Mouse (Mus musculus): ENCODE measurements around the gene Nfyb.

Gene Nfyb

DNA sequence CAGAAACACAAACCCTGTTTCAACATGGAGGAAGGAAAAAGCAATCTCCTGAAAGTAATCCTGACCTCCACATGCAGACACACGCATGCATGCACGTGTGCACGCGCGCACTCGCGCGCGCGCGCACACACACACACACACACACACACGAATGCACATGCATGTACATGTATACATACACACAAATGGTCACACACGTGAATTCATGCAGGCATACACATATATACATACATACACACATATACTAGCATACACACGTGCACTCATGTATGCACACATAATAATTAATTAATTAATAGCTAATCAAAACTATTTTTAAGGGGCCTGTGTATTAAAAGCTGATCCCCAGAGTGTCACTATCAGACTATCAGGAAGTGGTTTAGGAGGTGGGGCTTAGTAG is 15.9 kb upstream of the Nfyb start:
- in situ Hi-C loops (cut with MboI, MseI), result loop anchor here (10.0 kb wide), 1 partner anchor 1525 kb away; no protein-coding TSS in a partner anchor

DNA sequence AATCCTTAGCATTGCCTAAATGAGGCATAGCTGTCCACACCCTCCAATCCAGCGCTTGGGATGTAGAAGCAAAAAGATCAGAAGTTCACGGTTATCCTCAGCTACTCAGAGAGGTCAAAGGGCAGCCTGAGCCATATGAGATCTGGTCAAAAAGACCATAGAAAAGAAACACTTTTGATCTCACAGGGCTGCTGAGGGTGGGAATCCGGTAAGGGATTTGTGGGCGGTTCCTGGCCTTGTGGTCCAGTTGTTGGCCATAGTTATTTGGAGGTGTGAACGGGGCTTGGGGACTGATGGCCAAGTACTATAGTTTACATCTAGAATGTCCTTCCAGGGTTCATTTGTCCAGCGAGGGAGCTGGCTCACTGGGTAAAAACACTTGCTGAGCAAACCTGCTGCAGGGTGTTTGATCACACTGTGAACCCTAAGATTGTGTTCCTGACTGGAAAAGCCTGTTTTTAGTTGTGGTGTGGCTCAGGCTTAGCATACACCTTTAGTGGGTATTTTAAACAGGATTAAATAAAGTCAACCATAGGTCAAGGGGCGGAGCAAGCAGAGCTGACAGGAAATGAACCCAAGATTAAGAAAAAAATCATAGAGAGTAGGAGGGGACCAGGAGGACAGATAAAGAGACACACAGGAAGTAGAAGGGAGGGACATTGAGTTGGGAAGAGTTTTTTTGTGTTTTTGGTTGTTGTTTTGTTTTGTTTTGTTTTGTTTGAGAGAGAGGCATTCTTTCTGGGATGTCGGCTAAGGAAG is 15.0 kb upstream of the Nfyb start:
- in situ Hi-C loops (cut with MboI, MseI), result loop anchor here (10.0 kb wide), 1 partner anchor 1526 kb away; no protein-coding TSS in a partner anchor

DNA sequence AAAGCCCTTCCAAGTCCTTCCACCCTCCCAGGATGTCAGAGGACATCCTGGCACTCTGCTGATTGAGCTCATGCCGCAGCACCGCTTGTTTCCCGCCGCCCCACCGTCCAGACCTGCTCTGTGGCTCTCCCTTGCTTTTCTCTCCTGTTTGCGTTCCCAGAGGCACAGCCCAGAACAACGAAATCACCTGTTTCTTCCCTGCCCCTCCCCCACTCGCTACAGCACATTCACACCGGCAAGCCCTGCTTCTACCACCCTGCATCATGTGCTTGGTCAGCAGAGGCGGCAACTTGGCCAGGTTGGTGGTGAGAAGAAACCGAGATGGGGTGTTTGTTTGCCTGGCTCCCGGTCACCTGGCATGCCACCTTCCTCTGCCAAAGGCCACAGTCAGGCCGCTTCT is 13.9 kb upstream of the Nfyb start:
- in situ Hi-C loops (cut with MboI, MseI), result loop anchor here (10.0 kb wide), 1 partner anchor 1527 kb away; no protein-coding TSS in a partner anchor

DNA sequence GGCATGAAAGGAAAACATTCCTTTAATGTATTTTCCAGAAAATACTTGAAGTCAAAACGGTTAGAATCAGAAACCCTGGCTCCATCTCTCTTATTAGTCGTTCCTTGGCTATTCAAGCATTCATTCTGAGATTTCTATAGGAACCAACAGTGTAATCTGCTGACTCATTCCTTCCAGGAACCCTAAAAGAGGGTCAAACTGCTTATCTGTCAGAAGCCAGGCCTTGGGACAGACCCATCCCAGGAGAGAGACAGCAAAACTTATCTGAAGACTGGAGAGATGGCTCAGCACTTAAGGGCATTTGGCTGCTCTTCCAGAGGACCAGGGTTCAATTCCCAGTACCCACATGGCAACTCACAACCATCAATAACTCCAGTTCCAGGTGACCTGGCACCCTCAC is 13.1 kb upstream of the Nfyb start:
- in situ Hi-C loops (cut with MboI, MseI), result loop anchor here (10.0 kb wide), 1 partner anchor 1528 kb away; no protein-coding TSS in a partner anchor

DNA sequence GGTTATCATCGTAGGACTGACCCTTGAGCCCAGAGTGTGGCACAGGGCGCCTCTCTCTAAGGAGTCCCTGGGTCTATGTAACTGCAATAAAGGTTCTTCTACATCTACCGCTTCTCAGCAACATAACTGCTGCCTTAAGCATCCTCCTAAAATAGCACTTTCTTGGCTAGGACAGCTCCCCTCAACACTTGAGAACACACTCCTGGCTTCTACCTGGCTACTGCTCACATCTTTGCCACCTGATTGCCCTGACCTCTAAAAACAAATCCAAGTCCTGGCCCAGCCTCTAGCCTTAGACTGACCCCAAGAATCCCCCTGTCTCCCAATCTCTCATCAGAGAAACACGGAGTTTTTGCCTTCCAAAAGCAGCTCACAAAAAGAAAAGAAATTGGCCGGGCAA is 10.9 kb upstream of the Nfyb start:
- in situ Hi-C loops (cut with MboI, MseI), result loop anchor here (10.0 kb wide), 1 partner anchor 1530 kb away; no protein-coding TSS in a partner anchor

DNA sequence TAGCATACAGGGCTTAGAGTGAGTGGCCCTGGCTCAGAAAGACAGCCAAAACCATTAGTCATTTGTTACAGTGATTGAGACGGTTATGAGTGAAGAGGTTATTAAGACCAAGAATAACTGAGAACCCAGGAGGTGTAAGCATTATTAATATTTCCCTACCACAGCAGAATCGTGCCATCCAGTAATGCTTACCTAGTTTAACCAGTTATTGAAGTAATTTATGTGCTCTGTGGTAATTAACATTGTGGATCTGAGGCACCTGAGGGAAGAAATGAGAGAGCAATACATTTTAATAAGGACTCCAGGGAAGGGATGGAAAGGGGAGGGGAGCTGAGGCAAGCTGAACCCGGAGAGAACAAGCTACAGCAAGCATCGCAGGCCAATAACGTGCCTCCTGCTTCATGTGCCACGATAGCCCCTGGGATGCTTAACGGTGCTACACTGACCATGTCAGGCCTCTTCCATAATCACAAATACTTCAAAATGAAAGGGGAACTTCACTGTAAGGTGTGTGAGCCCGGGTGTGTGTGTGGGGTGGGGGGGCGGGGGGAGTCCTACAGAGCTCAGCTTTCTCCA is 7.7 kb upstream of the Nfyb start:
- in situ Hi-C loops (cut with MboI, MseI), result loop anchor here (10.0 kb wide), 1 partner anchor 1533 kb away; no protein-coding TSS in a partner anchor

DNA sequence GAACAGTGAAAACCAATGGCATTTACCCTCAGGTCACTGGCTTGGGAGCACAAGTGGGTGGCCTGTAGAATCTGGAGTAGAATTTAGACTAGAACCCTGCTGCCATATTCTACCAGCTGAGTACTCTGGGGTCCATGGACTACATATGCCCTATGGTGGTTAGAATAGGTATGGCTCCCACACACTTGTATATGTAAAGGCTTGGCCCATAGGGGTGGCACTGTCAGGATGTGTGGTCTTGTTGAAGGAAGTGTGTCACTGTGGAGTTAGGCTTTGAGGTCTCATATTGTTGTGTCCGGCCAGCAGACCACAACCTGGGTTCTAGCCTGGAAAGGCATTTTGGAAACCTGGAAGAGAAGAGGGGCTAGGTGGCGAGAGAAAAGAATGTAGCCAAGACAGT is 6.8 kb upstream of the Nfyb start:
- in situ Hi-C loops (cut with MboI, MseI), result loop anchor here (10.0 kb wide), 1 partner anchor 1534 kb away; no protein-coding TSS in a partner anchor

DNA sequence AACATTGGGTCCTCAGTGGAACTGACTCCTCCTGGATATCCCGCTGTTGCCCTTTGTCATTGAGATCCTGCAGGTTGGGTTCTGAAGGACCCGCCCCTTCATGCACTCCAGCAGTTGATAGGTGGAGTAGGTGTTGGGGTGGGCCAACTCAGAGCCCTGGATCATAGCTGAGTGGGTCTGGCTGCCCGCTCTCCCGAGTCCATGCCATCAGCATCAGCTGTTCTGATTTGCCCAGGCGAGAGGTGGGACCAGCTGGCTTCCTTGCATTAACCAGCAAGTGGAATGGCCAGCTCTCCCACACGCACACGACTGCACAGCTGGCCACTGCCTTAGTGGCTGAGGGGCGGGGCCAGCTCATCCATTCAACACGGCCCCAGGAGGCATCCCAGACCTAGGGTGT is 5.0 kb upstream of the Nfyb start:
- in situ Hi-C loops (cut with MboI, MseI), result no loop called here

DNA sequence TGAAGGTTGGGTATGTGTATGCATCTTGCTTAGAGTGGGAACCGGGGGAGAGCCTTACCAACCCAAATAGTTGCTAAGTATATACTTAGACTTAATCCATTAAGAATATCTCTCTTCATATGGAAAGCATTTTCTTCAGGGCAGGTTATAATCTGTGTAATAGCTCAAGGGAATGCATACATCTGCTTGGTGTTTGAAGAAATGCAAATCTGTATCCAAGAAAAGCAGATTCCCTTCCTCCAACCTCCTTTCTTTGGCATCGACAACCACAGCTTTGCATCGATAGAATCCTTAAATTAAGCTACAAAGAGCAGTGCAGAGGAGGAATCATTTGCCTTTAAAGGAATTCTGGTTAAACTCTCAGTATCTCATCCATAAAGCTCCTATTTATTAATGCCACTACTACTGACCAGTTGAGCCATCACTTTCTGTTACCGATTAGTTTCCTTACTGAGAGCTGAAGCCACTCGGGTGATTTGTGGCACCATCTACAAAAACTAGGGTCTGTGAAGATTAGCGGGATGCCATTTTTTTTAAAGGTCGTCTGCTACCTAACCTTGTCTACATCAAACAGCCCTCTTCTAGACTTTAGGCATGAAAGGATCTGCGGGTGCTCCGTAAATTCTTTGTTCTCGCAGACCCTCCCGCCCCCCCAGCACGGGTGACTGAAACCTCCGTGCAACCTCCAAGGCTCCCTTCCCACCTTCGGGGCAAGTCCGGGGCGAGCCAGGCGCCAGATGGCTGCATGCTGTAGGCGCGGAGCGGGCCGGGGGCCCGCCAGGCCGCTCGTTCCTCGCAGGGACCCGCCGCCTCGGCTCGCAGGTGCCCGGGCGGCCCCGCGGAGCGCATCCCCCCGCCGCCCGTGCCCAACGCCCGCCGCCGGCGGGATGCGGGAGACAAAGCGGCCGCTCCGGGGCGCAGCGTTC is 925 bp downstream of the Nfyb start:
- in situ Hi-C loops (cut with MboI, MseI), result no loop called here

DNA sequence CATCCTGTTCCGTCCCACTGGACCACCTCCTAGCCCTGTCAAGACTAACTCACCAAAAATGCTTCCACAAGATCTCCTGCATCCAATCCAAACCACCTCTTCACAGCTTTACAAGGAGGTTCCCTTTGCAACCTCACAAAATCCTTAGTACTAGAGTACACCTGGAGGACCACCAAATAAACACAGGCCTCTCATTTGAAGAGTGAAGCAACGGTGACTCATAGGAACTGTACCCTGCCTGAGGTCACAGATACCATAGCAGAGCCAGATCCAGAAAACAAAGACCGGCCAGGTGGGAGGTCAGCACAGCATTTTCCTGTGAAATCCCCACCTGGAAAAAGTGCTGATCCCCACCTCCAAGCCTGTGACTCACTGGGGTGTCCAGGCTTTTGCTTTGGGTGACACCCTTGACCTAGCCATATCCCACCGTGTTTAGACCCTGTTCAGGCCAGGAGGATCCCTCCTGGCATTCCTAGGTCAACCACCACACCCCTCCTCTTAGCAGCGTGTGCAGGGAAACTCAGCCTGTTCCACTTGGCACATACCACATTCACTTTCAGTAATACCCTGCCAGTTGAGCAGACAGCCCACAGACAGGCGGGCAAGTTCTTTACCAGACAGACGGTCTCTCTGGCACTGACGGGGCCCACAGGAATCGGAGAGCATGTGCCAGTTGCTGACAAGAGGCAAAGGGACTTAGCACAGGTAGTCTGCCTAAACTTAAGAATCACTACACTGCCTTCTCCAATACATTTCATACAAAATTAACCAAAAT is 2.7 kb downstream of the Nfyb start:
- in situ Hi-C loops (cut with MboI, MseI), result no loop called here

DNA sequence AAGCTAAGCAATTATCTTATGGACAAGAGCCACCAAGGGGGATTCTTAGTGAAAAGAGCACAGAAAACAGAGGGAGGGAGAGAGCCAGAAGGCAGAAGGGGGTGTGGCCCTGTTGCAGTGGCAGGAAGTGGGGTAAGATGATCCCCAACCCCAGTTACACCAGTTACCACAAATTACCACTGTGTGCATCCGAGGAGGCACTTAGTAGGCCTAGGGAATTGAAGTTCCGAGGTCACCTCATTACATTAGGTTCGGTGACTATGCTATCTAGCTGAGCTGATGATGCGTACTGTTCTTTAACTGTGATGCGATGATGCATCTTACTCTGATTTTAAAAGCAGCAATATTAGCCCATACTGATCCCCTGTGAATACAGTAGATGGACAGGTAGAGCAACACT is 4.2 kb downstream of the Nfyb start:
- in situ Hi-C loops (cut with MboI, MseI), result no loop called here

DNA sequence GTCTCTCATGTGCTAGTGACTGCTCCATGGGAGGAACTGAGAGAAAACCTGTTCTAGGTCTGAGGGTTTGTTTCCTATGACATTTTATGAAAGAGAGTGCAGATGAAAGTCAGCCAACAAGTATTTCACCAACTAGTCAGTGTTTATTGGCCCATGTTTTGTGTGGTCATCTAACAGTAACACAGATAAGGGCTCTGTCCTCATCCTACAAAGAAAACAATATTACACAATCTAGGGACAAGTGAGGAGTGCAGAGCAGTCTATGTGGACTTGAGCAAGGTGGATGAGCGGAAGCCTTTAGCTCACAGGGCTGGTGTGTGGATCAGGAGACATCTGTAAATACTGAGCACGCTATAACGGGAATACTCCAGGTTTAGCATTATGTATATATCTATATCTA is 5.1 kb downstream of the Nfyb start:
- in situ Hi-C loops (cut with MboI, MseI), result no loop called here

DNA sequence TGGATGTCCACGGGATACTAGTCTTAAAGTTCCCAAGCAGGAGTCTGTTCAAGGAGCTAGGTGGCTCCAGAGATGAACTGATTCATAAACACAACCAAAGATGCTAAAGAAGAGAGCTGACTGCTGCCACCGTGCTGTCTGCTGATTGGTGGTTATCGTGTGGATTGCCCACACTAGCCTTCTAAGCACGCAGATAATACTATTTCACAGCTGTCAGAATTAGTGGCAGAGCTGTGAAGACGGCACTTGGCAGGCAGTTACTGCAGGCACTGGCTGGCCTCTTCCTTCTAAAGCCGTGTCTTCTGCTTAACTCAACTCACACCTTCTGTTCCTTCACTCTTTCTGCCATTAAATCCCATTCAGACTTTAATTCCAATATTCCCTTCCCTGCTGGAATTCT is 5.6 kb downstream of the Nfyb start:
- in situ Hi-C loops (cut with MboI, MseI), result no loop called here

DNA sequence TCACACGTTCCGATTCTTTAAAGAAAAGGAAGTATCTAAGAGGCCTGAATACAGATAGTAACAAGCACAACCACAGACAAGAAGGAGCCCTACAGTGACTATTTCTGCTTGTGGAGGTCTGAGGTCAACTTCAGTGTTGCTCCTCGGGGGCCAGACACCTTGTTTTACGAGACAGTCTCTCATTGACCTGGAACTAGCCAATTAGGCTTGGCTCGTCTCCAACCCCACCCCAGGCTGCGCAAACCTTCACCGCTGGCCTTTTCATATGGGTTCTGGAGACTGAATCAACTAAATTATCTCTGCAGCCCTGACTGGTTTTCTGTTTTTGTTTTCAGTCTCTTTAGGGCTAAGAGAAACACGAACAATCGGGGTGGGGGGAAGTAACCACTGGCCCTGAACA is 6.6 kb downstream of the Nfyb start:
- in situ Hi-C loops (cut with MboI, MseI), result no loop called here

DNA sequence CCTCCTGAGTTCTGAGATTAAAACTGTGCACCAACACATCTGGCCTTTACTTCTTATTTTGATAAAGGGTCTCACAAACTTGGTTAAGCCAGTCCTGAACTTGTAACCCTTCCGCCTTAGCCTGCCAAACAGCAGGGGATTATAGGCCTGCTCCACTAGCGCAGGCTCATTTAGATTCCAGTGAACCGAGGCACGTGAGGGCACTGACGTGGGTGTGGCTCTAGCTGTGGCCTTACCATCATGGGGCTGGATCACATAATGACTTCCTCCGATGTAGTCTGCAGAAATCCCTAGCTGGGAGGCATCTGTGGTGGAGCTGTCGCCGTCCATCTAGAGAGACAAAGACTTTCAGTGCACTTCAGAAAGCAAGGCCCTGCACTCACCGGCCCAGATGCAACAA is 7.5 kb downstream of the Nfyb start:
- in situ Hi-C loops (cut with MboI, MseI), result no loop called here

DNA sequence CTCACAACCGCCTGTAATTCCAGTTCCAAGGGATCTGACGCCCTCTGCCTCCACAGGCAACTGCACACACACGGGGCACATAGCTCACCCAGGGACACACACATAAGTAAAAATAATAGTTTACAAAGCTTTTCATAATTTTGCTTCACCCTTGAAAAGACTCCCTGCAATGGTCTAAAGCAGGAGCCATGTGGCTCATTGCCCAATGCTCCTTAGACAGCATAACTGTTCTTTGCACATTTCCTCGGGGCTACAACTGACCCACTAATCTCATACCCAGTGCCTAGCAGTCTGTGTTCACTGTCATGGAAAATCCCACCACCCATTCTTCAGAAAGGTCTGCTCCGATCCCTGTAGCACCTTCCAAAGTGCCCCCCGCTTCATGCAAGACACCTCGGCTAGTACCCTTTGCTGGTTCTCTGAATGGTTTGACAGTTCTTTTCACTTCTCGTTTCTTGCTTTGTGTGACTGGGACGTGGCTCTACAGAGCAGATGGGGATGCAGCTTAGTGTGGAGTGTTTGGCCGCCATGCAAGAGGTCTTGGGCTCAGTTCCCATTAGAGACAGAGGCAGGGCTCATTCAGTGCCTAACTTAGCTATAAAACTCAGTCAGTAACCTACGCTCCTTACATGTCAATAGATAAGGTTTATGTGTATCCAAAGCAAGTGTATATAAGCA is 8.6 kb downstream of the Nfyb start:
- in situ Hi-C loops (cut with MboI, MseI), result no loop called here

DNA sequence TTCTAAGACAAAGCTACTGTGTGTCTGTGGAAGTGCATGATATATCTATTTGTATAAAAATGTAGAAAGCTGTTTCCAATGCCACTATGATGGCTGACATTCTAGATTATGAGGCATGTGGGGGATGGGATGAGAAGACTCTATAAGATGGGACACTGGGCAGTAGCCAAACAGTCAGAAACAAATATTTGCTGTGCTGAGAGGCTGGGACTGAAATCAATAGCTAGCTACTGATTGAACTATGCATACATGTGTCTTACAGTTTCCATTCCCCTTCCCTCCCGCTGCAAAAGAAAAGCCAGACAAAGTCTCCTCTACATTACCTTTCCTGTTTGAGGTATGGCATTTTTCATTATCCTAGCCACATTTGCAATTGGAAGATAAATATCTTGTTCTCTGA is 9.3 kb downstream of the Nfyb start:
- in situ Hi-C loops (cut with MboI, MseI), result no loop called here

DNA sequence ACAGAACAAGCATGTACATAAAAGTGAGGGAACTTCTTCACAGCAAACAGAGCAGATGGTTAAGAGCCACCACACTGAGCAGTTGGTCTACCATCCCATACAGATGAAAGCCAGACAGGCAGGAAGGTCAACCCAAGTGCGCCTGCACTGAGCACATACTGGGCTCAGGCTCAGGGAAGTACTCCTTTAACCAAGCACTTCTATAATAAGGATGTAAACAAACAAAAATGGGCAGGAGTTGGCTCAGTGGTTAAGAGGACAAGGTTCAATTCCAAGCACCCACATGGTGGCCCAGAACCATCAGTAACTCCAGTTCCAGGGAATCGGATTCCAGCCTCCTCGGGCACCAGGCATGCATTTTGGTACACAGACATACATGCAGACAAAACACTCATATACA is 11.0 kb downstream of the Nfyb start:
- in situ Hi-C loops (cut with MboI, MseI), result no loop called here

DNA sequence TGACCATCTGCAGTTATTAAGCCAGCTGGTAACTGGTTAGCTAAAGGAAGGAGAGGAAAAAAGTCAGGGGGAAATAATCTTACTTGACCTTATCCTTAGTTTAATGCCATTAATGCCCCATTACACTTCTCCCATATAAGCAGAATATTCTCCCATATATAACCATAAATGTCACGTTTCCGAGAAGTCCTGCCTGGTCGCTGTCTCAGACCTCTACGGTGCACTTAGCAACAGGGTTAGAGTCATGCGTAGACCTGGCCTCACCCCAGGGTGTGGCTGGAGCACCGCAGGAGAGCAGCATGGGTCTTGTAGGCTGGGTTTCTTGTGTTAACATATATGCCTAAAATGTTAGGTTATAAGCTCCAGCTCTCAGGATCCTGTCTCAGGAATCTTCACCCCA is 13.2 kb downstream of the Nfyb start:
- in situ Hi-C loops (cut with MboI, MseI), result no loop called here

DNA sequence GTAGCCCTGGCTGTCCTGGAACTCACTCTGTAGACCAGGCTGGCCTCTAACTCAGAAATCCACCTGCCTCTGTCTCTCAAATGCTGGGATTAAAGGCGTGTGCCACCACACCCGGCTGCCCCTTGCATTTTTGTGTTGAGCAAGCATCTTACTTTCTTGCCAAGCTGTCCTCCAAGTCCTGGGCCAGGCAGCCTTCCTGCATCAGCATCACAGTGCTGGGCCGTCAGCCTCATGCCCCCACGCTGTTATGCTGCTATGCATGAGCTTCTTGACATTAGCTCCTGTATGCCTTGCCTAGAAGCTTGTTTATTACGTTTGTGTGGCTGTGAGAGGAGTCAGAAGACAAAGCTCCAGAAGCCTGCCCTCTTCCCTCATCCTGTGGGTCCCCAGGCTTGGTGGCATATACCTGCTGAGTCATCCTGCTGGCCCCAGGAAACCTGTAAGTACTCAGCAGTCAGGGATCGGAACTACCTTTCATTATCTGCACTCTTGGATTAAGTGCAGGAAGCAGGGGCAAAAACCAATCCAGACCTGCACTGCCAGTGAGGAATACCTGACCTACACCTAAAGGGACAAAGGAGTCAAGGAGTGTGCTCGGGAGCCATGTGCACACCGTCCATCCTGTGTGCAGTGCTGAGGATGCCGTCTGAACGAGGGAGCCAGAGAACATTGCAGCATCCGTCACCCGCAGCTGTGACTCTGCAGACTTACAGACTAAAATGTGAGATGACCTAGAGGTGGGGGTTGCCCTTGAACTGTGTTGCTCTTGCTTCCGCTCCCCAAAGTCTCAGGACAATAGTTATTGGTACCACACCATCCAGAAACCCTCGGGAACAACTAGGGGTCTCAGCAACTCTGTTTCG is 16.7 kb downstream of the Nfyb start:
- in situ Hi-C loops (cut with MboI, MseI), result no loop called here
